Comparison of ENCODE assay signal across 7 mouse cellular contexts in the genomic region with DNA sequence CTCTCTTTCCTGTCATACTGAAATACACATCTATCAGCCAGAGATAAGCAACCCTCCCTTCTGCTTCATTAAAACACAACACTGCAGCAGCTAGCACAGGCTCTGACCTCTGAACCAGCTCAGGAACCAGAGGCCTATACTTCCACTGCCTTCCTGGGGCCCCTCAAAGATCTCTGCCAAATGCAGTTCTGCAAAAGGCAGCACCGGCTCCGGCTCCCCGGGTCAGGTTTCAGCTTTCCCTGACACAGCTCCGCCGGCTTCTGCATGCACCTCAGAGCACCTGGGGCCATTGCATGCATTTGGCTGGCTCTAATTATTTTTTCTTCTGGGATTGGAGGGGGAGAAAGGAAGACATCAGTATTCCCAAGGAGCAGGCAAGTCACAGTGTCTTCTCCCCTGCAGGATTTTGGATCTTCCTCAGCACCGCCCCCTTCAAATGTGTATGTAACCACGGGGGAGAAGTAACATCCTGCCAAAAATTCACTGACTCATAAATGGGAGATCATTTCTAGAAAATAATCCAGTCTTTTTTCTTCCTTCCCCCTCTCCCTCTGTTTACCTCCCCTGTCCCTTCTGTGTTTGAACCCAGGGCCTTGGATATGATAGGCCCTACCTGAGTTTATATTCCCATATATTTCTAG.
A peak's percentile ranks its signal among the peaks of the same experiment; 100 is the strongest.
DNase-seq lines count a peak whose midpoint lies in the region; ATAC-seq and TF ChIP-seq lines count a peak whose summit lies in the region.

No protein-coding gene starts in this region.

- no peak; the same call in 1 of the 2 replicates for ATAC-seq in hindbrain, embryonic 11.5 days (ENCODE audit: low FRiP score)
- 0 out of 2 replicates have a peak, but pooled peaks have one; percentile 41 for ATAC-seq in liver, embryonic 14.5 days (ENCODE audit: insufficient read depth)
- peak; percentile 66; the same call in 1 of the 2 replicates for ATAC-seq in stomach, embryonic 15.5 days (ENCODE audit: insufficient read depth, low FRiP score, low read depth)

- H3K4me1 ChIP-seq in hindbrain, embryonic 11.5 days (replicated peaks; ENCODE audit: control insufficient read depth, insufficient read depth, low read length): peaks cover 8% of the 10 kb centered on the region
- peaks cover 4 to 17% of the 10 kb centered on the region in 2 experiments; a peak in 2 of 4 replicates for H3K4me1 ChIP-seq in liver, embryonic 14.5 days (replicated peaks; ENCODE audit: control insufficient read depth in 2 of 2, insufficient read depth in 2 of 2, low read length in 1 of 2)
- peaks cover 24% of the 10 kb centered on the region for H3K4me1 ChIP-seq in stomach, embryonic 15.5 days

- no peak overlapping the region for H3K4me3 ChIP-seq in hindbrain, embryonic 11.5 days (ENCODE audit: low read depth, low read length)
- H3K4me3 ChIP-seq in liver, embryonic 14.5 days (ENCODE audit: insufficient read depth in 1 of 2, low read depth in 2 of 2, low read length in 2 of 2): no peak overlapping the region
- H3K4me3 ChIP-seq in stomach, embryonic 15.5 days (replicated peaks): no peak overlapping the region

- peak overlapping the region; percentile 54; the same call in 1 of the 2 replicates for H3K27ac ChIP-seq in hindbrain, embryonic 11.5 days (ENCODE audit: low read depth, low read length)
- H3K27ac ChIP-seq in liver, embryonic 14.5 days: no peak overlapping the region
- H3K27ac ChIP-seq in stomach, embryonic 15.5 days: peak overlapping the region; percentile 83

- no peaks in the 10 kb centered on the region for H3K27me3 ChIP-seq in hindbrain, embryonic 11.5 days (ENCODE audit: control insufficient read depth, insufficient read depth, low read length)
- H3K27me3 ChIP-seq in liver, embryonic 14.5 days (ENCODE audit: control insufficient read depth, insufficient read depth, low read length): no peaks in the 10 kb centered on the region
- H3K27me3 ChIP-seq in stomach, embryonic 15.5 days (replicated peaks): no peaks in the 10 kb centered on the region

- WGBS in hindbrain, embryonic 11.5 days: 20% methylated on average over 7 of the region's 7 CpGs
- WGBS in liver, embryonic 14.5 days (ENCODE audit: insufficient replicate concordance): 46% methylated on average over 7 of the region's 7 CpGs
- 12% methylated on average over 7 of the region's 7 CpGs for WGBS in stomach, embryonic 15.5 days

- TF ChIP-seq EP300 in liver, embryonic 14.5 days (IDR thresholded peaks at IDR 0.05; ENCODE audit: low read depth): no peak

- no peaks in the 10 kb centered on the region for H3K36me3 ChIP-seq in hindbrain, embryonic 11.5 days (ENCODE audit: control insufficient read depth, insufficient read depth, low read length)
- H3K36me3 ChIP-seq in liver, embryonic 14.5 days (replicated peaks; ENCODE audit: control insufficient read depth, insufficient read depth, low read depth): no peaks in the 10 kb centered on the region
- H3K36me3 ChIP-seq in stomach, embryonic 15.5 days: no peaks in the 10 kb centered on the region

- H3K4me2 ChIP-seq in hindbrain, embryonic 11.5 days (replicated peaks; ENCODE audit: low read depth, low read length): no peak overlapping the region
- H3K4me2 ChIP-seq in liver, embryonic 14.5 days (ENCODE audit: low read depth): no peak overlapping the region
- H3K4me2 ChIP-seq in stomach, embryonic 15.5 days: peak overlapping the region; percentile 20

- TF ChIP-seq CTCF in liver, embryonic 14.5 days (IDR thresholded peaks at IDR 0.05; ENCODE audit: low read depth): no peak

- H3K9me3 ChIP-seq in hindbrain, embryonic 11.5 days (ENCODE audit: control insufficient read depth, low read length): no peaks in the 10 kb centered on the region
- H3K9me3 ChIP-seq in liver, embryonic 14.5 days (ENCODE audit: control insufficient read depth, low read length): no peaks in the 10 kb centered on the region
- no peaks in the 10 kb centered on the region for H3K9me3 ChIP-seq in stomach, embryonic 15.5 days

- no peak overlapping the region for H3K9ac ChIP-seq in hindbrain, embryonic 11.5 days (ENCODE audit: low read depth, low read length)
- no peak overlapping the region for H3K9ac ChIP-seq in liver, embryonic 14.5 days (replicated peaks)
- H3K9ac ChIP-seq in stomach, embryonic 15.5 days: no peak overlapping the region

- peak; percentile 48 for DNase-seq in layer of hippocampus, adult 11-12 months (ENCODE audit: low spot score)
- no peak for DNase-seq in layer of hippocampus, adult 9-10 months (ENCODE audit: low spot score)
- peak; percentile 82 for DNase-seq in embryo, embryonic 11 days
- peak; percentile 37 for DNase-seq in hindbrain, embryonic 11.5 days (ENCODE audit: low spot score)
- no peak for DNase-seq in liver, embryonic 14.5 days (ENCODE audit: low read depth in 3 of 3, low spot score in 3 of 3)
- no peak for DNase-seq in spleen, postnatal 10 days (ENCODE audit: low spot score in 2 of 2)

Comparison
In these comparisons a context has a peak if more than half of its experiments do, and no peak if none do; other contexts are left out.
1. DNase-seq: peak in layer of hippocampus, adult 11-12 months (single experiment), embryo, embryonic 11 days (single experiment) and hindbrain, embryonic 11.5 days (single experiment); none in layer of hippocampus, adult 9-10 months (single experiment), liver, embryonic 14.5 days (0 of 3) and spleen, postnatal 10 days (0 of 2).